Mouse (Mus musculus): ENCODE measurements around the gene Adamts7. TPM values are rescaled to one million over a fixed set of nuclear protein-coding genes. Genes with fewer than 3 reads are reported as not detected.

The Adamts7 gene
- polyA plus RNA-seq, 1 experiment from 2014 or later = 28.0 TPM

DNA sequence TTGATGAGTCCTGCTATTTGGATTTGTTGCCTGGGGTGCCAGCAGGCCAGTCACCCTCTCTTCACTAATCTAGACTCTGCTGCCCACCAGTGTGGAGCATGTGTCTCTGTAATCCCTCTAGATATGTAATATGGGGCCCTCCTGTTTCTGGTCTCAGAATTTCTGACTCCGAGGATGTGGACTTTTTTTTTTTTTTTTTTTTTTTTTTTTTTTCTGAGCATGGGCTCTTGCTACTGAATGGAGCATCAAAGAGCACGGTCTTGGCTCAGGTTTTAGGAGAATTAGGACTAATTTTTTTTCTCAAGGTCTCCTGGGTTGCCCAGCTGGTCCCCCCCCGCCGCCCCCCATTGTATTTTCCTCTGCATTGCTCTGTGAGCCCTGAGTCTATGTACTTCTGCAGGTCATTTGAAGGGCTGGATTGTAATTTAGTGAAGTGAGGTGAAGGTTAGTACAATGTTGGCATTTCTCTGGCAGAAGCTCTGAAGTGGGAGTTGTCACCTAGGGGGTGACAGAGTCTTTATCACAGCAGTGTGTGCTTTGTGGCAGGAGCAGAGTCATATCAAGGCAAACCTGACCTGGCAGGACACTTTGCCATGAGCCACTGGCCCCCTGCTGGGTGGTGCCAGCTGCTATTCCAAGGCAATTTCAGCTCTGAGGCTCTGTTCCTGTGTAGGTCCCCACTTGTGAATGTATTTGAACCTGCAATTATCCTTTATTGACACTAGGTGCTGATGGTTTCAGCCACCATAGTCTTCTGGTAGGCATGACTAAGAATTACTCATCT is 2.0 kb downstream of the Adamts7 start:
- 69% methylated on average over 4 of the region's 4 CpGs for WGBS
- peaks cover 20% of the 10 kb centered on the region for H3K4me1 ChIP-seq
- peak overlapping the region; percentile 78; the same call in 1 of the 2 replicates for H3K4me3 ChIP-seq
- peak overlapping the region; percentile 92 for H3K4me2 ChIP-seq (replicated peaks)
- no peaks in the 10 kb centered on the region for H3K9me3 ChIP-seq (replicated peaks)
- H3K9ac ChIP-seq = no peak overlapping the region
- H3K27me3 ChIP-seq = no peaks in the 10 kb centered on the region
- no peak for ATAC-seq (ENCODE audit: low FRiP score)
- no peak overlapping the region for H3K27ac ChIP-seq
- no peaks in the 10 kb centered on the region for H3K36me3 ChIP-seq

DNA sequence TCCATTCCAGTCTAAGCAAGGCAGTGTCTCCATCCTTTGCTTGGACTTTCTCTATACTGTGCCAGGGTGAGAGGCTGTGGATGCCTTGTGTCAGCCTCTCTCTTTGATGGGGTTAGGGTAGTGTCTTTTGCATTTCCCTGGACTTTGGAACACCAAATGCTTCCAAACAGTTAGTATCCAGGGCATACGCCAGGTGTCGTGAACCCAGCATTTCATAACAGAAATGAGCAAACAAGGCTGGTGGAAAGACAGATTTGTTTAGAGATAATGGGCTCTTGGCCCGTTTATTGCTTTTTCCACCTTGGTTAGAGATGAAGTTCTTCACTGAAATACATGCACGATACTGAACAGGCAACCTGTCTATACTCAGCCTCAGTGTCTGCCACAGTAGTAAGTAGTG is 2.7 kb downstream of the Adamts7 start:
- WGBS = 98% methylated on average over 4 of the region's 4 CpGs
- no peak for ATAC-seq (ENCODE audit: low FRiP score)

DNA sequence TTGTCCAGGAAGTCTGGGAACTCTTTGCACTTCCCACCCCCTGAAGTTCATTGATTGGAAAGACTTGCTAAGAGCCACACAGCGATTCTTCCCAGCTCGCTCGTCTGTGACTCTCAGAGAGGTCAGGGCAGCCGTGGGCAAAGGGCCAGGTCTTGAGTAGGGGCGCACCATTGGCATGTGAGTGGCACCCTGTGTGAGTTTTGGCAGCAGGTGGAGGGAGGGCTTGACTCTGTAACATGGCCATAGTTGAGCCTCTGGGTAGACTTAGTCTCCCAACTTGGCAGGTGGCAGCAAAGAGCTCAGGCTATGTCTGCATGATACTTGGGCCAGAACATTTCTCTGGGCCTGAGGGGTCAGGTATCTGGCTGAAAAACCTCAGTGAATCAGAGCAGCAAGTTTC is 3.7 kb downstream of the Adamts7 start:
- no peak overlapping the region for H3K4me2 ChIP-seq (replicated peaks)
- 67% methylated on average over 5 of the region's 5 CpGs for WGBS
- H3K9ac ChIP-seq = no peak overlapping the region
- H3K4me1 ChIP-seq = peaks cover 20% of the 10 kb centered on the region
- H3K27me3 ChIP-seq = no peaks in the 10 kb centered on the region
- no peak for ATAC-seq (ENCODE audit: low FRiP score)
- peaks cover 4% of the 10 kb centered on the region for H3K36me3 ChIP-seq
- no peak overlapping the region for H3K4me3 ChIP-seq
- no peaks in the 10 kb centered on the region for H3K9me3 ChIP-seq (replicated peaks)
- no peak overlapping the region for H3K27ac ChIP-seq

More for the DNA sequence above, 2.7 kb downstream of the Adamts7 start:
- Histone ChIP-seq H3K27ac (no peak overlapping the region), H3K4me3 (no peak overlapping the region), H3K4me2 (replicated peaks) (no peak overlapping the region), H3K36me3 (no peaks in the 10 kb centered on the region), H3K27me3 (no peaks in the 10 kb centered on the region), H3K9me3 (replicated peaks) (no peaks in the 10 kb centered on the region), H3K9ac (no peak overlapping the region), H3K4me1 (peaks cover 20% of the 10 kb centered on the region)

DNA sequence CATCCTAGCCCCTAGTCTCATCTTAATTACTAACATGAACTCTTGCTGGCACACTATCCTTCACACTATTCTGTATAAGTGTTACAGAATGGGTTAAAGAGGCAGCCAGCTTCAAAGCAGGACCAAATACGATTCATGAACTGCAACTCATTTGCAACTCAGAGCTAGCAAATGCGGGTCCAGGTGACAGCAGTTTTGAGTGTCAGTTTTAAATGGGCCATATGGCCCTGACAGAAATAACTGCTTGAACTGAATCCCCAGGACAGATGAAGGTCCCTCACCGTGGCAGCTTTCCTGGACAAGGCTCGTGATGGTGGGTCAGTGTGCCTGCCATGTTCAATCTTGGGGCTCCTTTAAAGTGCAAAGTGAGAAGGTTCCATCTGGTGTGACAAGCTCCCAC is 7.1 kb downstream of the Adamts7 start:
- Histone ChIP-seq H3K4me2 (replicated peaks) (no peak overlapping the region), H3K36me3 (peaks cover 33% of the 10 kb centered on the region), H3K9me3 (replicated peaks) (no peaks in the 10 kb centered on the region), H3K9ac (no peak overlapping the region), H3K4me1 (peaks cover 5% of the 10 kb centered on the region; the same call in 1 of the 2 replicates), H3K27me3 (no peaks in the 10 kb centered on the region), H3K27ac (no peak overlapping the region), H3K4me3 (no peak overlapping the region)
- WGBS = 67% methylated on average over 4 of the region's 4 CpGs
- no peak for ATAC-seq (ENCODE audit: low FRiP score)

DNA sequence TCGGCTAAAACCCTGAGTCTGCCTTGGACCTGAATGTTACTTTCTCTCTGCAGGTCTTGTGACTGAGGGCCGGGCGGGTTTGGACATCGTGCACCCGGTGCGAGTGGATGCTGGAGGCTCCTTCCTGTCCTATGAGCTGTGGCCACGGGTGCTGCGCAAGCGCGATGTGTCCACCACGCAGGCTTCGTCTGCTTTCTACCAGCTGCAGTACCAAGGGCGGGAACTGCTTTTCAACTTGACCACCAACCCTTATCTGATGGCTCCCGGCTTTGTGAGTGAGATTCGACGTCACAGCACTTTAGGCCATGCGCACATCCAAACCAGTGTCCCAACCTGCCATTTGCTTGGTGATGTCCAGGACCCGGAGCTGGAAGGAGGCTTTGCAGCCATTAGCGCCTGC is 8.6 kb downstream of the Adamts7 start:
- ATAC-seq (ENCODE audit: low FRiP score) = no peak
- Histone ChIP-seq H3K36me3 (peaks cover 46% of the 10 kb centered on the region), H3K27ac (no peak overlapping the region), H3K4me1 (no peaks in the 10 kb centered on the region), H3K9me3 (replicated peaks) (no peaks in the 10 kb centered on the region), H3K4me2 (replicated peaks) (no peak overlapping the region), H3K9ac (no peak overlapping the region), H3K27me3 (no peaks in the 10 kb centered on the region), H3K4me3 (no peak overlapping the region)
- WGBS = 97% methylated on average over 19 of the region's 19 CpGs

DNA sequence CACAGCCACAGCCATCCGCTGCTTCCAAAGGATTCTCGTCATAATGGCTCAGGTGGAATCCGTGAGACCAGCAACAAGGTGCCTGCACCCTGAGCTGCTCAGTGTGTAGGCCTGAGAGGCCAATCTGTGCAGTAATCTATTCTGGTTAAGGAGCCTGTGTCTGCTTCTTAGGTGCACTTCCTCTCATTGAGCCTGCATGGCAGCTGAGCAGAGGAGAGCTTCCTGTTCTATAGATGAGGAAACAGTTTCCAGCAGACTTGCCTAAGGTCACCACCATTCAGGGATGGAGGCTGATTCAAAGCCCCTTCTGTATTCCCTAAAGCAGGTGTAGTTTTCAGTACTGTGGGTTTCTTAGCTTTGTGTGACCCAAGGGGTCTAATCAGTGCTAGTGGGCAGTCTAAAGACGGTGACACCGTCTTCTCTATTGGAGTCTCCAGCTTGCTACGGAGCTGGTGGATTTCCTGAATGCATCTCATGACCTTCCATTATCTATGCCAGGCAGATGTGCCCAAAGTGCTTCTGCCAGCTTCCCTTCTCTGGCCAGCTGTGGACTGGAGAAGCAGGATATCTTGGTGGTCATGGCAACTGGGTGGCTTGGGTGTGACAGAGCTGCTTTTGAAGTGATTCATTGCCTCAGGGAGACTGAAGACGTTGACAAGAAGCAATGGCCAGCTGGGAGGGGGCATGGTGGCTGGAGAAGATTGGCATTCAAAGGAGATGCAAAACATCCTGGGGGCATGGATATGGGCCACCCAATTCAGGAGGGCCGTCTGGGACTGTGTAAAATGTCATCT is 9.9 kb downstream of the Adamts7 start:
- no peak for ATAC-seq (ENCODE audit: low FRiP score)
- WGBS = 83% methylated on average over 8 of the region's 8 CpGs
- H3K27me3 ChIP-seq = no peaks in the 10 kb centered on the region
- H3K4me2 ChIP-seq (replicated peaks) = no peak overlapping the region
- no peak overlapping the region for H3K4me3 ChIP-seq
- H3K9ac ChIP-seq = no peak overlapping the region
- H3K9me3 ChIP-seq (replicated peaks) = no peaks in the 10 kb centered on the region
- H3K4me1 ChIP-seq = no peaks in the 10 kb centered on the region
- H3K27ac ChIP-seq = no peak overlapping the region
- H3K36me3 ChIP-seq = peaks cover 57% of the 10 kb centered on the region

GRCm38 (mm10) chr9:90173330-90173729 is 10.5 kb downstream of the Adamts7 start:
- Histone ChIP-seq H3K4me2 (replicated peaks) (no peak overlapping the region), H3K36me3 (peaks cover 63% of the 10 kb centered on the region), H3K27me3 (no peaks in the 10 kb centered on the region), H3K4me3 (no peak overlapping the region), H3K9ac (no peak overlapping the region), H3K27ac (no peak overlapping the region), H3K4me1 (no peaks in the 10 kb centered on the region), H3K9me3 (replicated peaks) (no peaks in the 10 kb centered on the region)
- ATAC-seq (ENCODE audit: low FRiP score) = no peak
- WGBS = 86% methylated on average over 3 of the region's 3 CpGs

DNA sequence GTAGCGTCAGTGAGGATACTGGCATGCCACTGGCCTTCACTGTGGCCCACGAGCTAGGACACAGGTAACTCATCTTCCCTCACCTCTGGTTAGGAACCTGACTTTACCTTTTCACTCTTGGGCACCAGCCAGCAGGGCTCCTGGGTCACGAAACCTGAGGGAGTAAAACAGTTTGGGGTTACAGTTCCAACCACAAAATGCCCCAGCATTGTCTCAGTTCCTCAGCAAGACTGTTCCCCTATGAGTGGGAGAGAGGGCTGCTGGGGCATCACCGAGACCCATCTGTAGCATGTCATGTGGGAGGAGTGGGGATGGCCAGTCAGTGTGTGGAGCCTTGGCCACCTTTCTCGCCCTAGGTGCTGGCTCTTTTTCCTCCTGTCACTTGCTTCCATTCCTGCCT is 16.5 kb downstream of the Adamts7 start:
- no peak for ATAC-seq (ENCODE audit: low FRiP score)

GRCm38 (mm10) chr9:90181656-90182388 is 19.0 kb downstream of the Adamts7 start:
- 79% methylated on average over 6 of the region's 6 CpGs for WGBS
- no peaks in the 10 kb centered on the region for H3K27me3 ChIP-seq
- H3K27ac ChIP-seq = no peak overlapping the region
- no peak overlapping the region for H3K9ac ChIP-seq
- H3K36me3 ChIP-seq = peaks cover 51% of the 10 kb centered on the region
- no peak overlapping the region for H3K4me2 ChIP-seq (replicated peaks)
- no peak overlapping the region for H3K4me3 ChIP-seq
- H3K4me1 ChIP-seq = no peaks in the 10 kb centered on the region
- ATAC-seq (ENCODE audit: low FRiP score) = no peak
- H3K9me3 ChIP-seq (replicated peaks) = no peaks in the 10 kb centered on the region

More for the DNA sequence above, 16.5 kb downstream of the Adamts7 start:
- no peaks in the 10 kb centered on the region for H3K9me3 ChIP-seq (replicated peaks)
- no peak overlapping the region for H3K9ac ChIP-seq
- WGBS = 85% methylated on average over 5 of the region's 5 CpGs
- H3K36me3 ChIP-seq = peaks cover 67% of the 10 kb centered on the region
- no peak overlapping the region for H3K4me3 ChIP-seq
- no peaks in the 10 kb centered on the region for H3K27me3 ChIP-seq
- no peaks in the 10 kb centered on the region for H3K4me1 ChIP-seq
- no peak overlapping the region for H3K4me2 ChIP-seq (replicated peaks)
- no peak overlapping the region for H3K27ac ChIP-seq

DNA sequence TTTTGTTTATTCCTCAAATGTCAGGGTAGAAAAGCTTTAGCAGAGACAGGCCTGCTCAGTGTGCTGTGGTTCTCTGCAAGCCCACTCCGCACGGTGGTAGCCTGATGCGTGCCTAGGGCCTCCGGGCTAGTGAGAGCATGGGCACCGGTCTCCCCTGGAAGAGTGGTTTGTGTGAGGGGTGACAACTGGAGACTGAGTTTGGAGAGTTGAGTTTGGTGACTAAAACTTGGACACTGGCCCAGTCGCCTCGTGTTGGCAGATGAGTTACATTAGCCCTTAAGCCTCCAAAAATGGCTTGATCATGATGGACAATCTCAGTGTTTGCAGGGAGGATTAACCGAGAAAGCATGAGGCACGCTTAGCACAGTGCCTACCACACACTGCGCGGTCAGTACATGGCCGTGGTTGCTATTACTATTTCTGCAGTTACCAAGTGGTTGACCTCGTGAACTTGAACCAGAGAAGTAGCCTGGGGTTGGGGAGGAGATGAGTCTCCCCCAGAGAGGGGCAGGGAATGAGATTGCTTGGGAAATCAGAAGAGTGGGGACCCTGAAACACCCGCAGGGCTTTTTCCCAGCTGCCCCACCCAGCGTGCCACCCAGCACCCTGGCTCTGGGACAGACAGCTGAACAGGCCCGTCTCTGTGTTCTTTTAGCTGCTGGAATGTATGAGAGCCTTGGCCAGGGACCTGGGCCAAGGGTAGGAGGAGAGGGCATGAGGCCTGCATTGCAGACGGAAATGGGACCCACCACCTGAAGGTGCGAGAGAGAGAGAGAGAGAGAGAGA is 20.0 kb downstream of the Adamts7 start:
- H3K9ac ChIP-seq = no peak overlapping the region
- H3K36me3 ChIP-seq = peaks cover 54% of the 10 kb centered on the region
- no peaks in the 10 kb centered on the region for H3K4me1 ChIP-seq
- ATAC-seq (ENCODE audit: low FRiP score) = no peak
- no peak overlapping the region for H3K4me3 ChIP-seq
- 90% methylated on average over 18 of the region's 18 CpGs for WGBS
- H3K4me2 ChIP-seq (replicated peaks) = no peak overlapping the region
- no peaks in the 10 kb centered on the region for H3K9me3 ChIP-seq (replicated peaks)
- H3K27ac ChIP-seq = no peak overlapping the region
- H3K27me3 ChIP-seq = no peaks in the 10 kb centered on the region

DNA sequence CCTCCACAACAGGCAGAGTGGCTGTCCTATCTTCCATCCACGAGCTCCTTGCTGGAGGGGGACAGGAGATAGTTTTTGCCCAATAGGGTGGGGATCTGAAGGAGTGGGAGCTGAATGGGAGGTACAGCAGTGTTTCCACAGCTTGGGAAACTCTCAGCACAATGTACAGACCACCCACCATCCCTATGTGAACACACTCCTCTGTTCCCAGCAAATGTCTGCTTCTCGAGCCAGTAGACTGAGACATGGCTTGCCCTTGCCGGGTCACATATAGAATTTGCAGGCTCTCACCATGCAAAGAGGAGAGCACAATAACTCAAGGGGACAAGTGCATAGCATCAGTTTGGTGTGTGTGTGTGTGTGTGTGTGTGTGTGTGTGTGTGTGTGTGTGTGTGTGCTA is 20.7 kb downstream of the Adamts7 start:
- Histone ChIP-seq H3K36me3 (peaks cover 54% of the 10 kb centered on the region), H3K4me1 (no peaks in the 10 kb centered on the region), H3K9ac (no peak overlapping the region), H3K4me3 (no peak overlapping the region), H3K4me2 (replicated peaks) (no peak overlapping the region), H3K27me3 (no peaks in the 10 kb centered on the region), H3K9me3 (replicated peaks) (no peaks in the 10 kb centered on the region), H3K27ac (no peak overlapping the region)
- 78% methylated on average over 3 of the region's 3 CpGs for WGBS
- no peak for ATAC-seq (ENCODE audit: low FRiP score)
